Mouse (Mus musculus) limb, embryonic 13.5 days (tissue): ENCODE measurements around the gene Wdr77. TPM values are rescaled to one million over a fixed set of nuclear protein-coding genes. Genes with fewer than 3 reads are reported as not detected.
"Not testable (repeated sequence)": the region's sequence is repeated elsewhere in the genome, so short reads cannot be mapped to it uniquely, and the experiment has no call there.

Experiments
- ATAC-seq: fragments of 200-750 bp; cut with Nextera tagmentation; 2 replicates; pipeline ENCODE4 v1.8.0; 2017; ENCODE audit warnings: low read depth, moderate number of reproducible peaks, moderate TSS enrichment; ENCODE audit not compliant: low FRiP score
- H3K27ac ChIP-seq: fragments of 300-500 bp; sonication (generic); 2 replicates; pipeline ENCODE4 v1.5.1; 2015; ENCODE audit warnings: inconsistent platforms, mild to moderate bottlenecking, moderate library complexity
- H3K27me3 ChIP-seq: fragments of 300-500 bp; sonication (generic); 2 replicates; pipeline ENCODE4 v1.6.1; 2015; ENCODE audit warnings: mild to moderate bottlenecking, inconsistent platforms
- H3K36me3 ChIP-seq: fragments of 300-500 bp; sonication (generic); 2 replicates; pipeline ENCODE4 v1.6.1; 2015; ENCODE audit warnings: inconsistent platforms, mild to moderate bottlenecking, moderate library complexity
- H3K4me1 ChIP-seq: fragments of 300-500 bp; sonication (generic); 2 replicates; pipeline ENCODE4 v1.6.1; 2015; ENCODE audit warnings: inconsistent platforms
- H3K4me2 ChIP-seq: fragments of 300-500 bp; sonication (generic); replicated peaks from 2 replicates; pipeline ENCODE4 v1.6.1; 2015; ENCODE audit warnings: inconsistent platforms, mild to moderate bottlenecking, moderate library complexity
- H3K4me3 ChIP-seq: fragments of 300-500 bp; sonication (generic); 2 replicates; pipeline ENCODE4 v1.5.1; 2015; ENCODE audit warnings: moderate library complexity, mild to moderate bottlenecking, inconsistent platforms
- H3K9ac ChIP-seq: fragments of 300-500 bp; sonication (generic); 2 replicates; pipeline ENCODE4 v1.6.1; 2015; ENCODE audit warnings: mild to moderate bottlenecking, inconsistent platforms
- H3K9me3 ChIP-seq: fragments of 300-500 bp; sonication (generic); 2 replicates; pipeline ENCODE4 v1.6.1; 2016; ENCODE audit warnings: inconsistent platforms
- WGBS: fragments of 180-500 bp; shearing (Covaris S2); methylation state at CpG from one replicate; pipeline ENCODE4 v1.1.7; 2015; 5-methylcytosine and 5-hydroxymethylcytosine counted together
- polyA plus RNA-seq: library from polyadenylated mRNA; unstranded; fragments of >200 nt; fragmentation: Nextera tagmentation; extraction: Ambion mirVana; gene quantifications from 2 replicates; pipeline ENCODE4 v1.2.1, GENCODE M21; 2015

Wdr77 gene
- 114 and 119 TPM in 2 replicates for polyA plus RNA-seq

DNA sequence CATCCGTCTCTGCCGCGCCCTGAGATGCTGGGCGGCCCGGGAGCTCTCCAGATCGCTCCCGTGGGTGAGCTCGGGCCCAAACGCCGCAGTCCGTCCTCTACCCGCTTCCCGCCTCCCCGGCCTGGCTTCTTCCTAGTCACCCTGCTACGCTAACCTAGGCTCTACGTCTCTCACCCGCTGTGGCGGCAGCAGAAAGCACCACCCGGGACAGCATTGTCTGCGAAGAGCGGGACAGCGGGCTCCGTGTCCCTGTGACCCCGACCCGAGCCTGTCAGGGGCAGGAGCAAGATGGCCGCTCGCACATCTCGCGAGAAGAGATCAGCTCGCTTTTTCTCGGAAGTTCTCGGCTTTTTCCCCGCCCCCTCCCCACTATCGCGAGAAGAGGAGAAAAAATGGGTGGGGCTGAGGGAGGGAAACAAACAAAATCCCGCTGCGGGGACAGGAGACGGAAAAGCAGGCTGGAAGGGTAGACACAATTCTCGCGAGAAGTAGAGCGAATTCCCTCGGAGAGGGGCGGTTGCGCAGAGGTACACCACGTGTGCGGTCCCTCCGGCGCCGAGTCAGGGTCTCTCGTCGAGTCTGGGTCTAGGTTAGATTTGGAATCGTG is at the start of gene Wdr77:
Gene Wdr77 (plus strand): TSS at position 396 of the 607 bp plus-strand sequence.
- H3K4me3 ChIP-seq, result peak within 1 kb of the TSS; percentile 95
- ATAC-seq, result peak; percentile 97
- peak within 1 kb of the TSS; percentile 79 for H3K27ac ChIP-seq
- H3K4me2 ChIP-seq, result peak within 1 kb of the TSS; percentile 89
- peak within 1 kb of the TSS; percentile 96 for H3K9ac ChIP-seq
- peaks cover 48% of the 10 kb centered on the region for H3K36me3 ChIP-seq
- H3K4me1 ChIP-seq, result peaks cover 32% of the 10 kb centered on the region
- no peaks in the 10 kb centered on the region for H3K27me3 ChIP-seq
- no peaks in the 10 kb centered on the region; the same call in 1 of the 2 replicates for H3K9me3 ChIP-seq
- WGBS, result under 1% methylated on average over 52 of the region's 52 CpGs

DNA sequence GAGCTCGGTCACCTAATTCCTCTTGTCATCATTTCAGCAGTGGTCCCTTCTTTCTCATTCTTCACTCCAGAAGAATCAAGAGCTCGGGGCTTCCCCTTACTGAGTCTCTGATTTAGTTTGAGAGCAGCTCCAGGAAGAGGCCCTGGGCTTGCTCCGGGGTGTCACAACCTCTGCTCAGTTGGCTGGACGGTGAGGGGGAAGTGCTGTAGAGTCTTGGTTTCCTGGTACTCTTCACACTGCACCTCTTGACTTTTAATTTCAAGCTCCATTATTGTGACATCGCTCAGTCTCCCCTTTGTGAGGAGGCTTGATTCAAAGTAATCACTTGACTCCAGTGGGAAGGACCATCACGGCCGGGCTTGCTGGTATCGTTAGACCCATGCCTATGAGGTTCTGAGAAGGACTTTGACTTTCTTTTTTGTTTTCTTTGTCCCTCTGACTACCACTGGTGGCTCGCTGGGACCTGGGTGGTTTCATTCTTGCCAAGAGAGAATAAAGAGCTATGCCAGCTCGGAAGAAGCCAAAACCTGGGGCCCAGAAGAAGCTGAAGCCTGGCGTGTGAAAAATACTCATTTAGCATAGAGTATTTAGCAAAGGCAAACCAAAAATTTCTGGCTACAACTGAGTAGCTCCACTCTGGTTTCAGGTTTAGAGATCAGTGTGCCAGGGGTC is 48.5 kb upstream of the Wdr77 start:
- Histone ChIP-seq H3K36me3 (no peaks in the 10 kb centered on the region), H3K9ac (no peak overlapping the region), H3K27me3 (no peaks in the 10 kb centered on the region), H3K4me3 (no peak overlapping the region), H3K9me3 (no peaks in the 10 kb centered on the region), H3K27ac (no peak overlapping the region), H3K4me2 (no peak overlapping the region), H3K4me1 (no peaks in the 10 kb centered on the region)
- ATAC-seq, result no peak
- 81% methylated on average over 11 of the region's 11 CpGs for WGBS

DNA sequence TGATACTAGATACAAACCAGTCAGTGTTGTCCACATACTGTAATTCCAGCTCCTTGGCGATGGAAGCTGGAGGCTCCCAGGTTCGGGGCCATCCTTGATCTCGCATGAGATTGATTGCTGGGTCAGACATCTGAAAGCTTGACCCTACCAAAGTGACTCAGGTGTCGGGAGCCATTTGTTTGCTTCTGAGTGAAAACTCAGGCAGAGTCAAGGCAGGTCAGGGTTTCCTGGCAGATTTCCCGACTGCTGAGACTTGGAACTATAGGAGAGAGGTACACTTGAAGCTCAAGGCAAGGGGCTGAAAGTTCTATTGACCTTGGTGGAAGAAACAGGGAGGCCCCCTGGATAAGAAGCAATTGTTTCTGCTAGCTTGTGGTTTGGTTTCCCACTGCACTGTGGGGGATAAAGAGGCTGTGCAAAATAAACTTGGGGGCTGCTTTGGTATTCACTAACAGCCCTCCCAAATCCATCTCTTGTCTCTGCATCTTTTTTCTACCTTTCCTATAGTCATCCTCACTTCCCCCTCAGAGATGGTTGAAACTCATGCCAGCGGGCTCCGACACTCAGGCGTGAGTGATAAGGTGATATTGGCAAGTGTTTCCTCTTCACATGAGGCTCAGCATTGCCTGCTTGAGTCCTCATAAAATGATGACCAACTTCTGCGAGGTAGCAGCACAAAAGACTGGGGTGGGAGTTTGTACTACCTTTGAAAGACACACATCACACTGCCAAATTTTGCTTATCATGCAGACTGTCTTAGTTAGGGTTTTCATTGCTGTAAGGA is 46.9 kb upstream of the Wdr77 start:
- no peaks in the 10 kb centered on the region for H3K4me1 ChIP-seq
- H3K27ac ChIP-seq, result no peak overlapping the region
- H3K4me2 ChIP-seq, result no peak overlapping the region
- no peak for ATAC-seq
- no peaks in the 10 kb centered on the region for H3K9me3 ChIP-seq
- no peaks in the 10 kb centered on the region for H3K27me3 ChIP-seq
- H3K36me3 ChIP-seq, result no peaks in the 10 kb centered on the region
- no peak overlapping the region for H3K9ac ChIP-seq
- H3K4me3 ChIP-seq, result no peak overlapping the region
- 71% methylated on average over 9 of the region's 9 CpGs for WGBS

- no peak for ATAC-seq
- H3K4me3 ChIP-seq, result no peak overlapping the region
- no peaks in the 10 kb centered on the region for H3K36me3 ChIP-seq
- no peak overlapping the region for H3K9ac ChIP-seq
- H3K27ac ChIP-seq, result no peak overlapping the region
- H3K27me3 ChIP-seq, result no peaks in the 10 kb centered on the region
- H3K4me1 ChIP-seq, result no peaks in the 10 kb centered on the region
- H3K4me2 ChIP-seq, result no peak overlapping the region
- 67% methylated on average over 10 of the region's 10 CpGs for WGBS
- no peaks in the 10 kb centered on the region for H3K9me3 ChIP-seq
Observed at GRCm38 (mm10) chr3:105913839-105914681, 45.1 kb upstream of the Wdr77 start.

GRCm38 (mm10) chr3:105915281-105915680 is 43.9 kb upstream of the Wdr77 start:
- H3K9ac ChIP-seq, result no peak overlapping the region
- WGBS, result 34% methylated on average over 1 of the region's 1 CpGs
- ATAC-seq, result no peak

GRCm38 (mm10) chr3:105916455-105916854 is 42.7 kb upstream of the Wdr77 start:
- H3K4me2 ChIP-seq, H3K36me3 ChIP-seq, H3K27ac ChIP-seq, H3K9me3 ChIP-seq, H3K4me3 ChIP-seq, H3K4me1 ChIP-seq, H3K9ac ChIP-seq, H3K27me3 ChIP-seq, ATAC-seq: not testable (repeated sequence)

More at GRCm38 (mm10) chr3:105915281-105915680, 43.9 kb upstream of the Wdr77 start:
- Histone ChIP-seq H3K4me3 (no peak overlapping the region), H3K4me1 (no peaks in the 10 kb centered on the region), H3K27ac (no peak overlapping the region), H3K27me3 (no peaks in the 10 kb centered on the region), H3K9me3 (no peaks in the 10 kb centered on the region), H3K36me3 (no peaks in the 10 kb centered on the region), H3K4me2 (no peak overlapping the region)

GRCm38 (mm10) chr3:105917656-105918354 is 41.4 kb upstream of the Wdr77 start:
- H3K4me3 ChIP-seq, result no peak overlapping the region
- H3K9ac ChIP-seq, result no peak overlapping the region
- WGBS, result 59% methylated on average over 10 of the region's 10 CpGs
- no peak for ATAC-seq
- no peaks in the 10 kb centered on the region for H3K9me3 ChIP-seq
- no peaks in the 10 kb centered on the region for H3K27me3 ChIP-seq
- H3K4me1 ChIP-seq, result no peaks in the 10 kb centered on the region
- H3K36me3 ChIP-seq, result no peaks in the 10 kb centered on the region
- H3K27ac ChIP-seq, result no peak overlapping the region
- H3K4me2 ChIP-seq, result no peak overlapping the region

- no peak overlapping the region for H3K9ac ChIP-seq
- no peaks in the 10 kb centered on the region for H3K36me3 ChIP-seq
- no peaks in the 10 kb centered on the region for H3K4me1 ChIP-seq
- H3K27me3 ChIP-seq, result no peaks in the 10 kb centered on the region
- no peak overlapping the region for H3K27ac ChIP-seq
- no peaks in the 10 kb centered on the region for H3K9me3 ChIP-seq
- H3K4me3 ChIP-seq, result no peak overlapping the region
- H3K4me2 ChIP-seq, result no peak overlapping the region
- 71% methylated on average over 3 of the region's 3 CpGs for WGBS
- no peak for ATAC-seq
Observed at GRCm38 (mm10) chr3:105918355-105918745, 40.8 kb upstream of the Wdr77 start.

GRCm38 (mm10) chr3:105920743-105921142 is 38.4 kb upstream of the Wdr77 start:
- H3K4me3 ChIP-seq, H3K36me3 ChIP-seq, H3K4me1 ChIP-seq, H3K4me2 ChIP-seq, H3K9ac ChIP-seq, H3K9me3 ChIP-seq, ATAC-seq, H3K27ac ChIP-seq, H3K27me3 ChIP-seq: not testable (repeated sequence)

DNA sequence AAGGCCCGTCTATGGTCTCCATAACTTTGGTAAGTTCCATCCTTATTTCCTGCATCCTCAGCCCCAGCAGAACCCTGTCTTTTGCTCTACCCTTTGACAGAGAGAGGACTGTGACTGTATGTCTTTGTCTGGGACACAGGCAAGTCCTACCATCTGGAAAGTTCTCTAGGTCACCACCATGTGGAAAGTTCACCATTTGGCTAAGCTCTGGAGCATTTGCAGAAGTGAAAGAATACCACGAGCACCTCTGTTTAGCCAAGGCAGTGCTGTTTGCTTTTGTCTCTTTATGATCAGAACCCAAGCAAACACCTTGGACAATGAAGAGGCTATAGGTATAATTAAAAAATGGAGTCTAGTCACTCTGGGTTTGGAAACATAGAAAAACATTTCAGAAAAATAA is 37.2 kb upstream of the Wdr77 start:
- no peak overlapping the region for H3K4me2 ChIP-seq
- 82% methylated on average over 2 of the region's 2 CpGs for WGBS
- ATAC-seq, result no peak
- H3K27me3 ChIP-seq, result no peaks in the 10 kb centered on the region
- no peak overlapping the region for H3K9ac ChIP-seq
- H3K9me3 ChIP-seq, result no peaks in the 10 kb centered on the region
- H3K36me3 ChIP-seq, result no peaks in the 10 kb centered on the region
- H3K27ac ChIP-seq, result no peak overlapping the region
- H3K4me1 ChIP-seq, result no peaks in the 10 kb centered on the region
- no peak overlapping the region for H3K4me3 ChIP-seq

DNA sequence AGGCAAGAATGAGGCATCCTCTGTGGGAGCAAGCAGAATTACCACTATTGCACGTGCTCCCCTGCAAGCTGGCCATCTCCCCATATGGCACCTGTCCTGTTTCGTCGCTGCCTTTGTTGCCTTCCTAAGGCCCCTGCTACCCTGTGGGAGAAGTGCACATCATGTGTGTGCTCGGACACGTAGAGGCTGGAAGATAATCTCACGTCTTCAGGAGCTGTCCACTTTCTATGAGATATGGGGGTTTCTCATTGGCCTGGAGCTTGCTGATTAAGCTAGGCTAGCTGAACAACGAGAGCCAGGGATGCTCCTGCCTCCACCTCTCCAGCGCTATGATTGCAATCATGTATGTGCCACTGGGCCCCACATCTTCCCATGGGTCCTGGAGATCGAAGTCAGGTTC is 34.6 kb upstream of the Wdr77 start:
- H3K27me3 ChIP-seq, result no peaks in the 10 kb centered on the region
- no peak overlapping the region for H3K4me3 ChIP-seq
- no peak for ATAC-seq
- H3K4me2 ChIP-seq, result no peak overlapping the region
- H3K4me1 ChIP-seq, result no peaks in the 10 kb centered on the region
- no peak overlapping the region for H3K27ac ChIP-seq
- 88% methylated on average over 9 of the region's 9 CpGs for WGBS
- no peaks in the 10 kb centered on the region for H3K9me3 ChIP-seq
- no peak overlapping the region for H3K9ac ChIP-seq
- no peaks in the 10 kb centered on the region for H3K36me3 ChIP-seq
